Mouse (Mus musculus) liver, postnatal 0 days (tissue): ENCODE measurements around the gene Them7.

Source experiments
- CTCF ChIP-seq: sonication (generic); IDR thresholded peaks from 2 replicates; pipeline ENCODE4 v1.5.1; 2016; ENCODE audit warnings: antibody characterized with exemption, low read depth
- EP300 ChIP-seq: IDR thresholded peaks from 2 replicates; pipeline ENCODE4 v1.6.1; 2016; ENCODE audit warnings: antibody characterized with exemption, low read depth, mild to moderate bottlenecking

DNA sequence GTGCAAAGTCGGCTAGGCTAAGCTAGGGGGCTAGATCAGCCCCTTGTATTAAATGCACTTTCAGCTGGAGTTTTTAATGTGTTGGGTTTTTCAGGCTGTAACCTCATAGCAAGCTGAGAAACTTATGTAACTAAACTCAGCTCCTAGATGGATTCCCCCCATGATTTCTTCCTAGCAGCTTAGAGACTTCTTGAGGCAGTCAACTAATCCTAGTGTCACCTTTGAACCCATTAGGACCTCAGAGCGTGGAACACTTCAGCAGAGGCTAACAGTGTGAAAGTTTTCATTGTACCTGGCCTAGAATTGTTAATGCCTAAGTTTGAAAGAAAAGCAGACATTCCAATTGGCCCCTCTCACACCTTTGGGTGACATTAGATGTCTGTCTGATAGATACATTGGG is 13.7 kb downstream of the Them7 start:
- TF ChIP-seq CTCF, result no peak
- TF ChIP-seq EP300, result no peak
